Mouse (Mus musculus) liver, embryonic 13.5 days (tissue): ENCODE measurements around the gene Dlx5. TPM values are rescaled to one million over a fixed set of nuclear protein-coding genes. Genes with fewer than 3 reads are reported as not detected.

Experiments used
- ATAC-seq: fragments of 200-750 bp; cut with Nextera tagmentation; 2 replicates; pipeline ENCODE4 v1.8.0; 2017; ENCODE audit warnings: low read depth, mild to moderate bottlenecking, moderate number of reproducible peaks, moderate library complexity
- DNase-seq: peaks from one replicate; pipeline ENCODE4 v3.0.0; 2022
- H3K27ac ChIP-seq: fragments of 300-500 bp; sonication (generic); 2 replicates; pipeline ENCODE4 v1.5.1; 2015; ENCODE audit warnings: moderate library complexity, mild to moderate bottlenecking, inconsistent platforms
- H3K27me3 ChIP-seq: fragments of 300-500 bp; sonication (generic); 2 replicates; pipeline ENCODE4 v1.6.1; 2015; ENCODE audit warnings: mild to moderate bottlenecking, inconsistent platforms
- H3K36me3 ChIP-seq: fragments of 300-500 bp; sonication (generic); 2 replicates; pipeline ENCODE4 v1.6.1; 2015; ENCODE audit warnings: mild to moderate bottlenecking, inconsistent platforms
- H3K4me1 ChIP-seq: fragments of 300-500 bp; sonication (generic); replicated peaks from 2 replicates; pipeline ENCODE4 v1.6.1; 2015; ENCODE audit warnings: inconsistent platforms
- H3K4me2 ChIP-seq: fragments of 300-500 bp; sonication (generic); 2 replicates; pipeline ENCODE4 v1.6.1; 2015; ENCODE audit warnings: inconsistent platforms, mild to moderate bottlenecking, moderate library complexity
- H3K4me3 ChIP-seq: fragments of 300-500 bp; sonication (generic); replicated peaks from 2 replicates; pipeline ENCODE4 v1.5.1; 2015; ENCODE audit warnings: mild to moderate bottlenecking, inconsistent platforms
- H3K9ac ChIP-seq: fragments of 300-500 bp; sonication (generic); 2 replicates; pipeline ENCODE4 v1.6.1; 2015; ENCODE audit warnings: mild to moderate bottlenecking, inconsistent platforms
- H3K9me3 ChIP-seq: fragments of 300-500 bp; sonication (generic); replicated peaks from 2 replicates; pipeline ENCODE4 v1.6.1; 2016; ENCODE audit warnings: inconsistent platforms
- WGBS: fragments of 180-500 bp; shearing (Covaris S2); methylation state at CpG from one replicate; pipeline ENCODE4 v1.1.7; 2015; ENCODE audit not compliant: insufficient replicate concordance; 5-methylcytosine and 5-hydroxymethylcytosine counted together
- polyA plus RNA-seq: library from polyadenylated mRNA; unstranded; fragments of >200 nt; fragmentation: Nextera tagmentation; extraction: Ambion mirVana; gene quantifications from 2 replicates; pipeline ENCODE4 v1.2.1, GENCODE M21; 2015

The Dlx5 gene
- polyA plus RNA-seq, 1 experiment from 2014 or later: not detected

GRCm38 (mm10) chr6:6863955-6864354, 17.9 kb downstream of the Dlx5 start:
- Histone ChIP-seq H3K9ac (no peak overlapping the region), H3K27ac (no peak overlapping the region), H3K4me1 (peaks cover 9% of the 10 kb centered on the region), H3K4me2 (peak overlapping the region; percentile 53), H3K4me3 (peak overlapping the region; percentile 37), H3K36me3 (no peaks in the 10 kb centered on the region), H3K9me3 (no peaks in the 10 kb centered on the region), H3K27me3 (peaks cover 97% of the 10 kb centered on the region)
- ATAC-seq (no peak), DNase-seq (no peak)
- 2% methylated on average over 20 of the region's 21 CpGs for WGBS

DNA sequence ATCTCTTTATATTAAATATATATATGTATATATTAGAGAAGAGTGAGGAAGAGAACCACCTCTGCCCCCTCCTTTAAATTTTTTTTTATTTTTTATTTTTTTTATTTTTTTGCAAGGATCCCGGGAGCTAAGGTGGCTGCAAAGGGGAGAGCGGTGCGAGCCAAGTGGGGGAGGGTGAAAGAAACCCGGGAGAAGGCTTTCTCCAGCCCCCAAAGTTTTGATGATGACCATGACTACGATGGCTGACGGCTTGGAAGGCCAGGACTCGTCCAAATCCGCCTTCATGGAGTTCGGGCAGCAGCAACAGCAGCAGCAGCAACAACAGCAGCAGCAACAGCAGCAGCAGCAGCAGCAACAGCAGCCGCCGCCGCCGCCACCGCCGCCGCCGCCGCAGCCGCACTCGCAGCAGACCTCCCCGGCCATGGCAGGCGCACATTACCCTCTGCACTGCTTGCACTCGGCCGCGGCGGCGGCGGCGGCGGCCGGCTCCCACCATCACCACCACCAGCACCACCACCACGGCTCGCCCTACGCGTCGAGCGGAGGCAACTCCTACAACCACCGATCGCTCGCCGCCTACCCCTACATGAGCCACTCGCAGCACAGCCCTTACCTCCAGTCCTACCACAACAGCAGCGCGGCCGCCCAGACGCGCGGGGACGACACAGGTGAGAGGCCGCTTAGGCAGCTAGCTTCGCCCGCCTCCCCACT, 18.6 kb downstream of the Dlx5 start, which contains the start of gene Dlx6:
TSS of gene Dlx6 (plus strand) at position 175 of the 711 bp plus-strand sequence.
- Histone ChIP-seq H3K27me3 (peaks cover 97% of the 10 kb centered on the region), H3K36me3 (no peaks in the 10 kb centered on the region), H3K9ac (no peak within 1 kb of the TSS), H3K4me2 (peak within 1 kb of the TSS; percentile 53), H3K27ac (no peak within 1 kb of the TSS), H3K9me3 (no peaks in the 10 kb centered on the region), H3K4me1 (peaks cover 9% of the 10 kb centered on the region), H3K4me3 (peak within 1 kb of the TSS; percentile 37)
- under 1% methylated on average over 49 of the region's 52 CpGs for WGBS
- ATAC-seq (peak; percentile 41; the same call in 1 of the 2 replicates), DNase-seq (no peak)

- ATAC-seq (peak; percentile 41; the same call in 1 of the 2 replicates), DNase-seq (no peak)
- no peak overlapping the region for H3K27ac ChIP-seq
- H3K4me3 ChIP-seq: peak overlapping the region; percentile 37; the same call in 1 of the 2 replicates
- no peaks in the 10 kb centered on the region for H3K9me3 ChIP-seq
- H3K27me3 ChIP-seq: peaks cover 99% of the 10 kb centered on the region
- H3K36me3 ChIP-seq: no peaks in the 10 kb centered on the region
- WGBS: 1% methylated on average over 23 of the region's 23 CpGs
- peak overlapping the region; percentile 53 for H3K4me2 ChIP-seq
- H3K4me1 ChIP-seq: peaks cover 9% of the 10 kb centered on the region
- H3K9ac ChIP-seq: no peak overlapping the region
These were observed 19.3 kb downstream of the Dlx5 start for GRCm38 (mm10) chr6:6862611-6863010.

- WGBS: 3% methylated on average over 11 of the region's 11 CpGs
- peaks cover 98% of the 10 kb centered on the region for H3K27me3 ChIP-seq
These were observed 20.0 kb downstream of the Dlx5 start for GRCm38 (mm10) chr6:6861798-6862428.

DNA sequence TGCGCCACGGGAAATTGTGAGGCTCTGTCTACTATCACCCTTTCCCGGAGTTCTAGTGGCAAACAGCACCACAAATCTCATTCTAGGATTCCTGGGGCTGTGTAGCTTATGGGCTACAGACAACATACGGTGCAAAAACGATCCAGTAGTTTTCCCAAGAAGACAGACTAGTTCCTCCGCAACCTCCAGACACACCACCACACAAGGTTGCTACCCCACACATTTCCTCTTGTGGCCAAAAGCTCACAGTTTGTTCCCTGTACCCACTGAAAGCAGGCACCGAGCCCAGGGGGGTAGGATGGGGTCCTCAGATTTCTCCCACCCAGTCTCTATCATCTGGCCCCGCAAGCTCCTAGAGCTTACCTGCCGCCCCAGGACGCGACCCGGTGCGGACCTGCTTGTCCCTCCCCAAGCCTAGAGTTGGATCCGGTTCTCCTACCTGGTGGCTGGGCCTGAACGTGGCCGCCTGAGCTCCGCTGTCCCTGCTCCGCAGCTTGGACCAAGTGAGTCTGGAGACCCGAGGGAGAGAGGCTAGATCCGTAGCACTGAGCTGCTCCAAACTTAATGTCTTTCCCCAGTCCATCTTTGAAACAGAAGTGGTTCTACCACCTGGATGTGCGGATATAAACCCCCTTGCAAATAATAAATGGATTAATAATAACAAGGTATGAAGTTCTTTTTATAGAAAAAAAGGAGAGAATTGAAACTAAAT, 20.6 kb downstream of the Dlx5 start:
- Histone ChIP-seq H3K4me1 (peaks cover 9% of the 10 kb centered on the region), H3K36me3 (no peaks in the 10 kb centered on the region), H3K9me3 (no peaks in the 10 kb centered on the region), H3K4me2 (no peak overlapping the region), H3K9ac (no peak overlapping the region), H3K27me3 (peaks cover 98% of the 10 kb centered on the region), H3K4me3 (no peak overlapping the region), H3K27ac (no peak overlapping the region)
- DNase-seq (no peak), ATAC-seq (no peak)
- under 1% methylated on average over 21 of the region's 21 CpGs for WGBS

More at GRCm38 (mm10) chr6:6861798-6862428, 20.0 kb downstream of the Dlx5 start:
- no peak for ATAC-seq
- no peak overlapping the region for H3K4me3 ChIP-seq
- no peak for DNase-seq
- no peak overlapping the region for H3K4me2 ChIP-seq
- peaks cover 9% of the 10 kb centered on the region for H3K4me1 ChIP-seq
- no peak overlapping the region for H3K9ac ChIP-seq
- H3K36me3 ChIP-seq: no peaks in the 10 kb centered on the region
- H3K27ac ChIP-seq: no peak overlapping the region
- no peaks in the 10 kb centered on the region for H3K9me3 ChIP-seq

DNA sequence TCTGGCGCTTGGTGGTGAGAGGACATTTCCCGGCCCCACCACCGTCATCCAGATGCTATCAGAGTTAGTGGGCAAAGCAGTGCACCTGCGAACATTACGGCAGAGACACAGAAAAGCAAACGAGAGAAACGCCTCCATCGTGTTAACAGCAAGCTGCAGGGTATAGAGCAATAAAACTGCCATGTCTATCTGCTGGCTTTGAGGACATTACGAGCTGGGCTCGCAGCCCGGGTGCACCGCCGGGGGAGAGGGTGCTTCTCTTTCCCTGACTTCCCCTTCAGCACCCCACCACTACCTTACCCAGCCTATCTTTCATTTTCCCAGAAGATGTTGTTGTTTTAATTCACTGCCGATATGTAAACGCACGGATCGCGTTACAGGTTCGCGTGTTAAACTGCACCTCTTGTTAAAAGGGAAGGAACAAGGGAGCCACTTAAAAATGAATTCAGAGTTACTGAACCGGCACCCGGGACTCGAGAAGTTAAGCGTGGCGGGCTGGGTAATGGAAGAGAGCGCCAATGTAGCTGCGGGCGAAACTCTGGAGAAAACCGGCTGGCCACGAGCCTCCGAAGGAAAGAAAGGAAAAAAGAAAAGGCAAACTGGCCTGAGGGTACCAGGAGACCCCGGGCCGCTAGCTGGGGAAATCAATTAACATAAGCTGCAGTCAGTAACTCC, 21.3 kb downstream of the Dlx5 start:
- WGBS: under 1% methylated on average over 33 of the region's 33 CpGs
- Histone ChIP-seq H3K9ac (no peak overlapping the region), H3K4me1 (peaks cover 9% of the 10 kb centered on the region), H3K9me3 (no peaks in the 10 kb centered on the region), H3K4me2 (0 out of 2 replicates have a peak overlapping the region, but pooled peaks have one; percentile 24), H3K36me3 (no peaks in the 10 kb centered on the region), H3K27me3 (peaks cover 98% of the 10 kb centered on the region), H3K4me3 (no peak overlapping the region), H3K27ac (no peak overlapping the region)
- no peak for DNase-seq
- no peak for ATAC-seq

DNA sequence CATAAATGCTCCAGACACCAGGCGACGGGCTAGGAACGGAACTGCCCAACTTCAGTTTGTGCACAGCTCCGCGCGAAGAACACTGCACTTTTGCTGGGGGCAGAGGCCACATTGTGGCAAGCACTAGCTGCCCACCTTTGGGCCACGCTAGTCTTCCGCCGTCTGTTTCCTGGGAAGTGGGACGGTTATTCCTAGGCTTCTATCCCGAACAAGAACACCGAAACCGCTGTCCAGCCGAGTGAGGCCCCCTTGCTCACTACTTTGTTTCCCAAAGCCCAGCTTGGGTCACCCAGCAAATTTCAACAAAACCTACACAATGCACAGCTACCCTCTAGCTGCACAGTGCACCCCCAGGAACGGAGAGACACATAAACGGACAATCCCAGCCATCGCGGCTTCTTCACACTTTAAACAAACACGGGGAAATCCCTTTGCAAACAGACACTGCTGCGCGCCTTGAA, 21.9 kb downstream of the Dlx5 start:
- 2% methylated on average over 21 of the region's 21 CpGs for WGBS
- Histone ChIP-seq H3K4me1 (peaks cover 9% of the 10 kb centered on the region), H3K9ac (no peak overlapping the region), H3K9me3 (no peaks in the 10 kb centered on the region), H3K4me3 (no peak overlapping the region), H3K36me3 (no peaks in the 10 kb centered on the region), H3K27me3 (peaks cover 98% of the 10 kb centered on the region), H3K4me2 (0 out of 2 replicates have a peak overlapping the region, but pooled peaks have one; percentile 24), H3K27ac (no peak overlapping the region)
- DNase-seq (no peak), ATAC-seq (no peak)

GRCm38 (mm10) chr6:6859111-6859949, 22.6 kb downstream of the Dlx5 start:
- ATAC-seq (no peak), DNase-seq (no peak)
- Histone ChIP-seq H3K9me3 (no peaks in the 10 kb centered on the region), H3K27me3 (peaks cover 98% of the 10 kb centered on the region), H3K4me1 (peaks cover 9% of the 10 kb centered on the region), H3K9ac (no peak overlapping the region), H3K27ac (no peak overlapping the region), H3K36me3 (no peaks in the 10 kb centered on the region), H3K4me2 (no peak overlapping the region), H3K4me3 (no peak overlapping the region)
- 2% methylated on average over 19 of the region's 19 CpGs for WGBS

DNA sequence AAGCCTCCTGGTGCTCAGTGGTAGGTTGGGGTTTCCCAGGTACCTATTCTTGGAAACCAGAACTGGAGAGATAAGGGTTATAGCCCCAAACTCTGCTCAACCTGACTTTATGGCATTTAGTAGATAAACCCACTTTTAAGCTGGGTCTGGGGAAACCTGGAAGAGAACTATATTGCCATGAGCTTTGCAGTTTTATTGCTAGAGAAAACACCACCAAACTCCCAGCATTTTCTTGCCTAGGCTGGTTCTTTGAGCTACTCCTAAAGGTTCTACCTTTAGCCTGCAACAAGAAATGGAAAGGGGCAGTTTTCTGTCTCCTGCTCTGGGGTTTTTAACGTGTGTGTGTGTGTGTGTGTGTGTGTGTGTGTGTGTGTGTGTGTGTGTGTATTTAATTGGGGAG, 23.3 kb downstream of the Dlx5 start:
- Histone ChIP-seq H3K36me3 (no peaks in the 10 kb centered on the region), H3K9me3 (no peaks in the 10 kb centered on the region), H3K9ac (no peak overlapping the region), H3K27me3 (peaks cover 98% of the 10 kb centered on the region), H3K27ac (no peak overlapping the region), H3K4me3 (no peak overlapping the region), H3K4me2 (no peak overlapping the region), H3K4me1 (peaks cover 6% of the 10 kb centered on the region)
- DNase-seq (no peak), ATAC-seq (no peak)
- 0% methylated on average over 1 of the region's 1 CpGs for WGBS

DNA sequence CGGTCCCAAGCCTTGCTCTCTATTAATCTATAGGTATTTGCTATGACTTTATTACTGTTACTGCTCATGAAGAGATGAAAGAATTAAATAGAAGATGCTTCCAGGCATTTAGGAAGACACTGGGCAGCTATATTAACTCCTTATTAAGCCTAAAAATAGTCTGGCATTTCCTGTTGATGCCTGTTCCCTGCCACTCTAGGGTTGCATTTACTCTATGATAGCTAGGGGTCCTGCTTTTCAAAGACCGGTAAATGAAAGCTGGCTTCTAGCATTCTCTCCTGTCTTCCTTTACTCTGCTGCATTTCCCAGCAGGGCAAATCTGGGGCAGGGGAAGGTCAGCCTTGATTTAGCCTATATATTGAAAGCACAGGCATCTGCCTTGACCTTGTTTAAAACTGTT, 24.1 kb downstream of the Dlx5 start:
- 10% methylated on average over 2 of the region's 2 CpGs for WGBS
- Histone ChIP-seq H3K27ac (no peak overlapping the region), H3K4me1 (peaks cover 4% of the 10 kb centered on the region), H3K27me3 (peaks cover 98% of the 10 kb centered on the region), H3K36me3 (no peaks in the 10 kb centered on the region), H3K9me3 (no peaks in the 10 kb centered on the region), H3K9ac (no peak overlapping the region), H3K4me2 (no peak overlapping the region), H3K4me3 (no peak overlapping the region)
- DNase-seq: no peak
- no peak for ATAC-seq
